Mouse (Mus musculus): ENCODE measurements around the gene Rapgef6. TPM values are rescaled to one million over a fixed set of nuclear protein-coding genes. Genes with fewer than 3 reads are reported as not detected.

Rapgef6 gene
- total and polyA plus RNA-seq, 3 experiments = 11.2 to 15.9 (median 14.6) TPM

DNA sequence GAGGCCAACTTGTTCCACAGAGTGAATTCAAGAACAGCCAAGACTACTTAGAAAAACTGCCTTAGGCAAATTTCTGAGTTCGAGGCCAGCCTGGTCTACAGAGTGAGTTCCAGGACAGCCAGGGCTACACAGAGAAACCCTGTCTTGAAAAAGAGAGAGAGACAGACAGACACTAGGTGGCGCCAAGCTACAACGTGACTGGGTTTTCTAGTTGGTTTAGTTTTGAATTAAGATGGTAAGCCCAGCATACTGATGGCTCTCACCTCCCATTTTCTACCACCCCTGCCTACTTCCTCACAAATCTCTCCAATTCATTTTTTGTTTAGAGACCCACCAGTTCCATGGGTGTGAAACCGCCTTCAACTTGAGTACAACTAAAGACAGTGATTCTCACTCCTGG, 180.7 kb downstream of the Rapgef6 start:
- Histone ChIP-seq H3K79me2 (replicated peaks; ENCODE audit: control insufficient read depth, insufficient read depth, low read length) (no peaks in the 10 kb centered on the region), H3K9ac (ENCODE audit: low read depth, low read length) (no peak overlapping the region), H3K36me3 (ENCODE audit: control insufficient read depth, insufficient read depth, low read length) (no peaks in the 10 kb centered on the region), H3K4me3 (no peak overlapping the region), H3K27ac (no peak overlapping the region), H3K4me1 (ENCODE audit: control insufficient read depth, insufficient read depth, low read length) (no peaks in the 10 kb centered on the region), H3K27me3 (ENCODE audit: control insufficient read depth, insufficient read depth, low read length) (no peaks in the 10 kb centered on the region)
- TF ChIP-seq EP300 (IDR thresholded peaks at IDR 0.05; ENCODE audit: insufficient read depth, low read depth, low read length) (no peak), CTCF (IDR thresholded peaks at IDR 0.05) (peak; percentile 92)
- intact Hi-C loops (cut with DNase I) = loop anchor here (1.0 to 5.0 kb wide), 4 partner anchors 84 to 279 kb away; partner anchors contain the start of genes Cdc42se2 and Lyrm7
- 30% methylated on average over 4 of the region's 4 CpGs for WGBS
- DNase-seq = peak; percentile 73 to 80

DNA sequence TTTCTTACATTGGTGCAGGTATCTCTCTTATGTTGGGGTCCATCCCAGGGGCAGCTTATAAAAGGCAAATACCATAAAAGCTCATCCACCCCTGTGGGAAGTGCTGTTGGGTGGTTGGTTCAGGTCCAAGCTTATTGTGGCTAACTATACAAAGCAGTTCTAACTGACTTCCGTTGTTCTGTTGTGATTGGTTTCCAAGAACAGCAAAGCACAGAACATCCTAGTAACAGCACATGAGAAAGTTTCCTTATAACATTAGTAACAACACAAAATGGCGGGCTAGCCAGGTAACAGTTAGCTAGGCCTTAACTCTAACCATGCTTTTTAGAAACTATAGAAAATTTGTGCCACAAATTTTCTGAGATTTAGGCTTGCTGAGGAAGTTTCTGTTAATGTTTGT, 185.5 kb downstream of the Rapgef6 start:
- Histone ChIP-seq H3K4me3 (no peak overlapping the region), H3K4me1 (ENCODE audit: control insufficient read depth, insufficient read depth, low read length) (peaks cover 4% of the 10 kb centered on the region), H3K36me3 (ENCODE audit: control insufficient read depth, insufficient read depth, low read length) (peaks cover 3% of the 10 kb centered on the region; the same call in 1 of the 2 replicates), H3K9ac (ENCODE audit: low read depth, low read length) (no peak overlapping the region), H3K27me3 (ENCODE audit: control insufficient read depth, insufficient read depth, low read length) (no peaks in the 10 kb centered on the region), H3K79me2 (replicated peaks; ENCODE audit: control insufficient read depth, insufficient read depth, low read length) (no peaks in the 10 kb centered on the region), H3K27ac (no peak overlapping the region)
- WGBS = 71% methylated on average over 2 of the region's 2 CpGs
- TF ChIP-seq POLR2A (IDR thresholded peaks at IDR 0.05; ENCODE audit: insufficient read depth, low read depth, low read length) = no peak
- TF ChIP-seq CTCF (IDR thresholded peaks at IDR 0.05) = no peak
- no peak for TF ChIP-seq EP300 (IDR thresholded peaks at IDR 0.05; ENCODE audit: insufficient read depth, low read depth, low read length)
- DNase-seq = no peak
- intact Hi-C loops (cut with DNase I) = no loop called here

DNA sequence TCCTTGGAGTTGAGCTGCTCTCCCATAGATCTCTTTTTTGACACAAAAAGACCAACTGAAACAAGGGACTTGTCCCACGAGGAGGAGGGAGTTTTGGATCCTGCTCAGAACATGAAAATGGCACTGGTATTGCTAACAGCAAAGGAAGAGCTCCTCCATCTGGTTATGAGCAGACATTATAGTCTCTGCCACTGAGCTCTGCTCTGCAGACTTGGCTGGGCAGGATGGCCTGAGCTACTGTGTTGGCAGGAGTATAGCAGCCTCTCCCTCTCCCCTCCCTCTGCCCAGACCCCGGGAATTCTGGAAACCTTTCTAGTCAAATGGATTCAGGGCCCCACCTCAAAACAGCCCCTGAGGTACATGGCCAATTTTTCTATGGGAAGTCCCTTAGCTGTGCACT, 187.0 kb downstream of the Rapgef6 start:
- H3K4me1 ChIP-seq (ENCODE audit: control insufficient read depth, insufficient read depth, low read length) = peaks cover 4% of the 10 kb centered on the region
- no peaks in the 10 kb centered on the region for H3K79me2 ChIP-seq (replicated peaks; ENCODE audit: control insufficient read depth, insufficient read depth, low read length)
- H3K27ac ChIP-seq = no peak overlapping the region
- no peaks in the 10 kb centered on the region for H3K27me3 ChIP-seq (ENCODE audit: control insufficient read depth, insufficient read depth, low read length)
- WGBS = 43% methylated on average over 2 of the region's 2 CpGs
- intact Hi-C loops (cut with DNase I) = no loop called here
- H3K36me3 ChIP-seq (ENCODE audit: control insufficient read depth, insufficient read depth, low read length) = peaks cover 3% of the 10 kb centered on the region; the same call in 1 of the 2 replicates
- TF ChIP-seq CTCF (IDR thresholded peaks at IDR 0.05) = 0 out of 2 replicates have a peak, but pooled peaks have one; percentile 7
- no peak for TF ChIP-seq EP300 (IDR thresholded peaks at IDR 0.05; ENCODE audit: insufficient read depth, low read depth, low read length)
- no peak for DNase-seq
- no peak overlapping the region for H3K4me3 ChIP-seq
- H3K9ac ChIP-seq (ENCODE audit: low read depth, low read length) = no peak overlapping the region

DNA sequence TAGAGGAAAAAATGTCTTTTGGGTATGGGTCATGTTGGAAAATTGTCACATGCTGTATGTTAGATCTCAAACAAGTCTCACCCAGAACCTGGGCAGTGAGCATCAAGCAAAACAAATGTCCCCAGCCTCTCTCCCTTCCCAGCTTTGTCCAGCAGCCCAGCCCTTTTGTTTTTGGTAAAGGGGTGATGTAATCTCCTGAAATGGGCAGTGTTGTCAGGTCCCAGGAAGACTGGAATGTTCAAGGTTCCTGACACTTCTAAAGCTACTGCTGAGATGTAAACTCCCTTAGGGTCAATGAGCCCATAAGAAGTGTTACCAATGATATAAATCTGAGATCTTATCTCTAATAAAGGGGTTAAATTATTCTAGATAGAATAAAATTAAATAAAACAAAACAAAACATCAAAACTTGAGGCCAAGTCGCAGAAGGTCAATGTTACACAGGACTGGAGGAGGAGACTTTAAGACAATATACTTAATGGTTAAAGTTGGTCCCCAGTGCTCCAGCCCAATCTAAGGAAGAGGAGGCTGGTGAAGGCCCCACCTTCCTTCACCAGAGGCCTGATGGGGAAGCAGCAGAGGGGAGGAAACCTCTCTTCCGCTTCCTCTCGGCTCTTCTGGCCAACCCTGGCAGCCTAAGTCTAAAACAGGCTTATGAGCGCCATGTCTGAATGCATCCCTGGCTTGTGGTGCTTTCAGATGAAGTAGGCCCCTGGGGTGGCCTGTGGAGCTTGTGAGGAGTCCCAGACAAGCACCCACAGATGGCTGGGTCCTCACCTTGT, 188.1 kb downstream of the Rapgef6 start:
- Histone ChIP-seq H3K27me3 (ENCODE audit: control insufficient read depth, insufficient read depth, low read length) (no peaks in the 10 kb centered on the region), H3K4me3 (no peak overlapping the region), H3K4me1 (ENCODE audit: control insufficient read depth, insufficient read depth, low read length) (peaks cover 4% of the 10 kb centered on the region), H3K36me3 (ENCODE audit: control insufficient read depth, insufficient read depth, low read length) (peaks cover 3% of the 10 kb centered on the region; the same call in 1 of the 2 replicates), H3K9ac (ENCODE audit: low read depth, low read length) (no peak overlapping the region), H3K79me2 (replicated peaks; ENCODE audit: control insufficient read depth, insufficient read depth, low read length) (no peaks in the 10 kb centered on the region), H3K27ac (no peak overlapping the region)
- 59% methylated on average over 4 of the region's 4 CpGs for WGBS
- TF ChIP-seq CTCF (IDR thresholded peaks at IDR 0.05) = no peak
- TF ChIP-seq POLR2A (IDR thresholded peaks at IDR 0.05; ENCODE audit: insufficient read depth, low read depth, low read length) = no peak
- TF ChIP-seq EP300 (IDR thresholded peaks at IDR 0.05; ENCODE audit: insufficient read depth, low read depth, low read length) = no peak
- intact Hi-C loops (cut with DNase I) = no loop called here
- DNase-seq = no peak

DNA sequence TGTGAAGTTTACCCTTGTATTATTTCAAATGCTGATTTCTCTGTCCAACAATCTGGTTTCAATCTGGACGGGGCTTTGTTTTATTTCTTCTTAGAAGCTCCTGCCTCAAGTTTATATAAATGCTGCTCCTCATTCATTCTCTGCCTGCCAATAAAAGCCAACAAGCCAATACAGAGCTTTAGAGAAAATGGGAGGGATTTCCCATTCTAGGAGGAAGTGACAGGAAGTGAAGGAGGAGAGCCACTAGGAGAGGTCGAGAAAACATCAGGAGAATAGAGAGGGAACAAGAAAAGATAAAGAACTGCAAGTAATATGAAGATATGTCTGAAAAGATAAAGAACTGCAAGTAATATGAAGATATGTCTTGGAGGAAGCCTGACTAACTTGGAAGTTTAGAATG, 190.2 kb downstream of the Rapgef6 start:
- TF ChIP-seq POLR2A (IDR thresholded peaks at IDR 0.05; ENCODE audit: insufficient read depth, low read depth, low read length) (no peak), EP300 (IDR thresholded peaks at IDR 0.05; ENCODE audit: insufficient read depth, low read depth, low read length) (no peak), CTCF (IDR thresholded peaks at IDR 0.05) (no peak)
- H3K27ac ChIP-seq = no peak overlapping the region
- H3K4me3 ChIP-seq = no peak overlapping the region
- H3K4me1 ChIP-seq (ENCODE audit: control insufficient read depth, insufficient read depth, low read length) = peaks cover 4% of the 10 kb centered on the region
- intact Hi-C loops (cut with DNase I) = no loop called here
- no peaks in the 10 kb centered on the region for H3K79me2 ChIP-seq (replicated peaks; ENCODE audit: control insufficient read depth, insufficient read depth, low read length)
- no peak overlapping the region for H3K9ac ChIP-seq (ENCODE audit: low read depth, low read length)
- no peaks in the 10 kb centered on the region for H3K27me3 ChIP-seq (ENCODE audit: control insufficient read depth, insufficient read depth, low read length)
- no peak for DNase-seq
- 50% methylated on average over 2 of the region's 2 CpGs for WGBS
- peaks cover 3% of the 10 kb centered on the region; the same call in 1 of the 2 replicates for H3K36me3 ChIP-seq (ENCODE audit: control insufficient read depth, insufficient read depth, low read length)

DNA sequence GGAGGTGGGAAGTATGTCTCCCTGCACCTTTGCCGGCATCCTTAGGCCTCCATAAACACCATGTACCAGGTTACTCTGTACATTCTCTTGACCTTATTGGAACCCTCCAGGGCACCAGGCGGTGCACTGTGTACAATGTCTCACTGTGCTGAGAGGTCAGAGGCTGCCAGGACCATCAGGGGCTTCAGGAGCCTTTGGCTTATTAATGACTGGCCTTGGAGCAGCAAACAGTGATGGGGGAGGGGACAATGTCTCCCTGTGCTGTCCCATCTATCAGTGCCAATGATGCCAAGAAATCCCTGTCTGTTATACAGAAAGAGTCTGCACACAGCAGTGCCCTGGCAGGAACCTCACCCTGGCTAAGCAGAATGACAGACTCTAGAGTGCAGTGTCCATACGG, 195.2 kb downstream of the Rapgef6 start:
- no peak for DNase-seq
- intact Hi-C loops (cut with DNase I) = no loop called here
- WGBS = 91% methylated on average over 3 of the region's 3 CpGs
- no peak overlapping the region for H3K4me3 ChIP-seq
- TF ChIP-seq POLR2A (IDR thresholded peaks at IDR 0.05; ENCODE audit: insufficient read depth, low read depth, low read length) (no peak), CTCF (IDR thresholded peaks at IDR 0.05) (no peak), EP300 (IDR thresholded peaks at IDR 0.05; ENCODE audit: insufficient read depth, low read depth, low read length) (no peak)
- no peak overlapping the region for H3K9ac ChIP-seq (ENCODE audit: low read depth, low read length)
- no peaks in the 10 kb centered on the region for H3K79me2 ChIP-seq (replicated peaks; ENCODE audit: control insufficient read depth, insufficient read depth, low read length)
- no peaks in the 10 kb centered on the region for H3K27me3 ChIP-seq (ENCODE audit: control insufficient read depth, insufficient read depth, low read length)
- no peaks in the 10 kb centered on the region for H3K36me3 ChIP-seq (ENCODE audit: control insufficient read depth, insufficient read depth, low read length)
- H3K4me1 ChIP-seq (ENCODE audit: control insufficient read depth, insufficient read depth, low read length) = no peaks in the 10 kb centered on the region
- no peak overlapping the region for H3K27ac ChIP-seq

Measured in heart, adult 2 months (tissue).